Mouse (Mus musculus) thymus, adult 2 months (tissue): ENCODE data around the gene Hrk.

Experiments
- CTCF ChIP-seq: fragments of 200-500 bp; IDR thresholded peaks from 2 replicates; pipeline ENCODE4 v1.5.1; 2012; ENCODE audit warnings: mild to moderate bottlenecking, control low read depth, low read length, moderate library complexity, borderline replicate concordance; ENCODE audit not compliant: control insufficient read depth, poor library complexity, insufficient read depth; ENCODE audit errors: extremely low read depth
- POLR2A ChIP-seq: fragments of 200-500 bp; IDR thresholded peaks from 2 replicates; pipeline ENCODE4 v1.6.1; 2012; ENCODE audit warnings: mild to moderate bottlenecking, low read length, control low read depth, moderate library complexity; ENCODE audit not compliant: control insufficient read depth, poor library complexity, insufficient read depth; ENCODE audit errors: extremely low read depth

DNA sequence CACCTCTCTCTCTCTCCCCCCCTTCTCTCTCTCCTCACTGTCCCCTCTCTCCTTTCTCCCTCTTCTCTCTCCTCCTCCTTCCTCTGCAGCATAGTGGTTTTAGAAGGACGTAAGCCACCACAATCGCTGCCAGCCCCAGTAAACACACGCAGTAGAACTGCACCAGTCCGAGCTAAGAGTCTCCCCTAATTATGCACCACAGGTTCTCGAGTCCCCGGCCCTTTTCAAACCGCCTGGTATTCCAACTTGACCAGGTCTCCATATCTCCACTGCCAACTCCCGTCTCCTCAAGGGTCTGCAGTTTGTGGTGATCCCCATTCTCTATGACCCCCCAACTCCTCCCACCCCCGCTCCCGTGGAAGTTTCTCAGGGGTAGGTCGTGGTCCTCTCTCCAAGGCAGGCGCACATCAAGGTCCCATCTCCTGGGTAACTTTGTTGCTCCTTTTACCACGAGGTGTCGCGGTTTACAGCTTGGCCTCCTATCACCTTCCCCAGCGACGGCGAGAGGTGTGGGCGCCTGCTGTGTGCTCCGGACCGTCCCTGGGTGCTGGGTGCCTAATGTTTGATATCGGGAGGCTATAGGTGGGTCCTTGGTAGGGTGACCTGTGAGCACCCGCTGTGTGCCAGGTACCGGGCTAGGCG is 6.6 kb downstream of the Hrk start:
- no peak for TF ChIP-seq POLR2A
- no peak for TF ChIP-seq CTCF
